Mouse (Mus musculus) midbrain, embryonic 12.5 days (tissue): ENCODE data around the gene Ifngr2. TPM values are rescaled to one million over a fixed set of nuclear protein-coding genes. Genes with fewer than 3 reads are reported as not detected.

Source experiments
- ATAC-seq: fragments of 200-750 bp; cut with Nextera tagmentation; 2 replicates; pipeline ENCODE4 v1.8.0; 2017; ENCODE audit warnings: low read depth, moderate TSS enrichment, moderate library complexity; ENCODE audit not compliant: low FRiP score
- H3K27ac ChIP-seq: fragments of 300-500 bp; sonication (generic); replicated peaks from 2 replicates; pipeline ENCODE4 v1.5.1; 2016; ENCODE audit warnings: mild to moderate bottlenecking
- H3K27me3 ChIP-seq: fragments of 300-500 bp; sonication (generic); 2 replicates; pipeline ENCODE4 v1.6.1; 2016; ENCODE audit warnings: mild to moderate bottlenecking
- H3K36me3 ChIP-seq: fragments of 300-500 bp; sonication (generic); 2 replicates; pipeline ENCODE4 v1.6.1; 2016
- H3K4me1 ChIP-seq: fragments of 300-500 bp; sonication (generic); 2 replicates; pipeline ENCODE4 v1.6.1; 2016
- H3K4me2 ChIP-seq: fragments of 300-500 bp; sonication (generic); replicated peaks from 2 replicates; pipeline ENCODE4 v1.6.1; 2016; ENCODE audit warnings: mild to moderate bottlenecking, moderate library complexity
- H3K4me3 ChIP-seq: fragments of 300-500 bp; sonication (generic); 2 replicates; pipeline ENCODE4 v1.5.1; 2016; ENCODE audit warnings: mild to moderate bottlenecking
- H3K9ac ChIP-seq: fragments of 300-500 bp; sonication (generic); replicated peaks from 2 replicates; pipeline ENCODE4 v1.6.1; 2016; ENCODE audit warnings: mild to moderate bottlenecking, moderate library complexity
- H3K9me3 ChIP-seq: fragments of 300-500 bp; sonication (generic); 2 replicates; pipeline ENCODE4 v1.6.1; 2016; ENCODE audit warnings: mild to moderate bottlenecking
- WGBS: fragments of 180-500 bp; shearing (Covaris S2); methylation state at CpG from one replicate; pipeline ENCODE4 v1.1.7; 2016; 5-methylcytosine and 5-hydroxymethylcytosine counted together
- polyA plus RNA-seq: library from polyadenylated mRNA; unstranded; fragments of >200 nt; fragmentation: Nextera tagmentation; extraction: Ambion mirVana; gene quantifications from 2 replicates; pipeline ENCODE4 v1.2.1, GENCODE M21; 2016

Gene Ifngr2
- polyA plus RNA-seq, 1 experiment from 2014 or later: 43.4 TPM

- Histone ChIP-seq H3K9me3 (no peaks in the 10 kb centered on the region), H3K27ac (no peak overlapping the region), H3K4me2 (no peak overlapping the region), H3K4me3 (no peak overlapping the region), H3K4me1 (peaks cover 18% of the 10 kb centered on the region), H3K36me3 (0 out of 2 replicates have a peak, but pooled peaks cover 13% of the 10 kb centered on the region), H3K27me3 (peaks cover 7% of the 10 kb centered on the region; the same call in 1 of the 2 replicates), H3K9ac (no peak overlapping the region)
- ATAC-seq: no peak
- 74% methylated on average over 12 of the region's 12 CpGs for WGBS
These were observed 6.8 kb downstream of the Ifngr2 start for GRCm38 (mm10) chr16:91553625-91554024.

- no peak overlapping the region for H3K27ac ChIP-seq
- 88% methylated on average over 8 of the region's 8 CpGs for WGBS
- no peaks in the 10 kb centered on the region for H3K27me3 ChIP-seq
- H3K4me2 ChIP-seq: no peak overlapping the region
- peaks cover 20% of the 10 kb centered on the region; the same call in 1 of the 2 replicates for H3K36me3 ChIP-seq
- H3K4me3 ChIP-seq: no peak overlapping the region
- H3K4me1 ChIP-seq: peaks cover 7% of the 10 kb centered on the region; the same call in 1 of the 2 replicates
- no peak for ATAC-seq
- H3K9ac ChIP-seq: no peak overlapping the region
- no peaks in the 10 kb centered on the region for H3K9me3 ChIP-seq
These were observed 8.2 kb downstream of the Ifngr2 start for GRCm38 (mm10) chr16:91555017-91555605.

- Histone ChIP-seq H3K27me3 (no peaks in the 10 kb centered on the region), H3K4me2 (no peak overlapping the region), H3K9me3 (no peaks in the 10 kb centered on the region), H3K36me3 (peaks cover 22% of the 10 kb centered on the region; the same call in 1 of the 2 replicates), H3K4me3 (no peak overlapping the region), H3K27ac (no peak overlapping the region), H3K4me1 (peaks cover 3% of the 10 kb centered on the region; the same call in 1 of the 2 replicates), H3K9ac (no peak overlapping the region)
- WGBS: 83% methylated on average over 15 of the region's 15 CpGs
- ATAC-seq: no peak
These were observed 9.8 kb downstream of the Ifngr2 start for GRCm38 (mm10) chr16:91556659-91557058.

GRCm38 (mm10) chr16:91557214-91557613 is 10.3 kb downstream of the Ifngr2 start:
- peaks cover 25% of the 10 kb centered on the region; the same call in 1 of the 2 replicates for H3K36me3 ChIP-seq
- no peak overlapping the region for H3K4me3 ChIP-seq
- WGBS: 86% methylated on average over 7 of the region's 7 CpGs
- H3K4me1 ChIP-seq: peaks cover 4% of the 10 kb centered on the region; the same call in 1 of the 2 replicates
- no peak overlapping the region for H3K4me2 ChIP-seq
- no peaks in the 10 kb centered on the region for H3K9me3 ChIP-seq
- ATAC-seq: no peak
- no peak overlapping the region for H3K27ac ChIP-seq
- no peaks in the 10 kb centered on the region for H3K27me3 ChIP-seq
- no peak overlapping the region for H3K9ac ChIP-seq

- H3K27ac ChIP-seq: no peak overlapping the region
- no peak overlapping the region for H3K4me2 ChIP-seq
- 95% methylated on average over 15 of the region's 15 CpGs for WGBS
- H3K9me3 ChIP-seq: no peaks in the 10 kb centered on the region
- no peak for ATAC-seq
- H3K9ac ChIP-seq: no peak overlapping the region
- no peaks in the 10 kb centered on the region for H3K27me3 ChIP-seq
- peaks cover 25% of the 10 kb centered on the region; the same call in 1 of the 2 replicates for H3K36me3 ChIP-seq
- peaks cover 4% of the 10 kb centered on the region; the same call in 1 of the 2 replicates for H3K4me1 ChIP-seq
- H3K4me3 ChIP-seq: no peak overlapping the region
These were observed 10.8 kb downstream of the Ifngr2 start for GRCm38 (mm10) chr16:91557693-91558092.

GRCm38 (mm10) chr16:91561099-91561498 is 14.2 kb downstream of the Ifngr2 start:
- 54% methylated on average over 9 of the region's 9 CpGs for WGBS
- Histone ChIP-seq H3K4me3 (no peak overlapping the region), H3K4me2 (peak overlapping the region; percentile 32; the same call in 1 of the 2 replicates), H3K9ac (no peak overlapping the region), H3K36me3 (peaks cover 27% of the 10 kb centered on the region; the same call in 1 of the 2 replicates), H3K9me3 (no peaks in the 10 kb centered on the region), H3K4me1 (peaks cover 4% of the 10 kb centered on the region; the same call in 1 of the 2 replicates), H3K27me3 (no peaks in the 10 kb centered on the region), H3K27ac (no peak overlapping the region)
- ATAC-seq: no peak

GRCm38 (mm10) chr16:91561541-91562457 is 14.9 kb downstream of the Ifngr2 start:
- WGBS: 71% methylated on average over 38 of the region's 38 CpGs
- no peak overlapping the region for H3K9ac ChIP-seq
- no peaks in the 10 kb centered on the region for H3K9me3 ChIP-seq
- ATAC-seq: no peak
- no peak overlapping the region for H3K27ac ChIP-seq
- peaks cover 4% of the 10 kb centered on the region; the same call in 1 of the 2 replicates for H3K4me1 ChIP-seq
- no peaks in the 10 kb centered on the region for H3K27me3 ChIP-seq
- peak overlapping the region; percentile 32 for H3K4me2 ChIP-seq
- H3K4me3 ChIP-seq: 0 out of 2 replicates have a peak overlapping the region, but pooled peaks have one; percentile 10
- peaks cover 27% of the 10 kb centered on the region; the same call in 1 of the 2 replicates for H3K36me3 ChIP-seq

GRCm38 (mm10) chr16:91564580-91565291 is 17.9 kb downstream of the Ifngr2 start:
- H3K9ac ChIP-seq: no peak overlapping the region
- H3K4me2 ChIP-seq: no peak overlapping the region
- no peak overlapping the region for H3K27ac ChIP-seq
- no peak for ATAC-seq
- no peaks in the 10 kb centered on the region for H3K27me3 ChIP-seq
- H3K9me3 ChIP-seq: no peaks in the 10 kb centered on the region
- no peak overlapping the region for H3K4me3 ChIP-seq
- peaks cover 21% of the 10 kb centered on the region; the same call in 1 of the 2 replicates for H3K36me3 ChIP-seq
- H3K4me1 ChIP-seq: peaks cover 4% of the 10 kb centered on the region; the same call in 1 of the 2 replicates
- 87% methylated on average over 4 of the region's 4 CpGs for WGBS

GRCm38 (mm10) chr16:91565292-91565951 is 18.6 kb downstream of the Ifngr2 start:
- H3K27ac ChIP-seq: no peak overlapping the region
- no peaks in the 10 kb centered on the region for H3K27me3 ChIP-seq
- H3K36me3 ChIP-seq: peaks cover 19% of the 10 kb centered on the region; the same call in 1 of the 2 replicates
- no peak overlapping the region for H3K4me3 ChIP-seq
- no peaks in the 10 kb centered on the region for H3K9me3 ChIP-seq
- 76% methylated on average over 9 of the region's 9 CpGs for WGBS
- no peak overlapping the region for H3K4me2 ChIP-seq
- H3K9ac ChIP-seq: no peak overlapping the region
- no peak for ATAC-seq
- H3K4me1 ChIP-seq: peaks cover 4% of the 10 kb centered on the region; the same call in 1 of the 2 replicates

- Histone ChIP-seq H3K27ac (no peak overlapping the region), H3K36me3 (peaks cover 19% of the 10 kb centered on the region; the same call in 1 of the 2 replicates), H3K4me3 (no peak overlapping the region), H3K9me3 (no peaks in the 10 kb centered on the region), H3K9ac (no peak overlapping the region), H3K27me3 (no peaks in the 10 kb centered on the region), H3K4me1 (peaks cover 4% of the 10 kb centered on the region; the same call in 1 of the 2 replicates), H3K4me2 (no peak overlapping the region)
- WGBS: 91% methylated on average over 7 of the region's 7 CpGs
- ATAC-seq: no peak
These were observed 19.1 kb downstream of the Ifngr2 start for GRCm38 (mm10) chr16:91566002-91566401.

GRCm38 (mm10) chr16:91568960-91569359 is 22.1 kb downstream of the Ifngr2 start:
- no peak overlapping the region for H3K27ac ChIP-seq
- no peaks in the 10 kb centered on the region for H3K4me1 ChIP-seq
- no peak overlapping the region for H3K4me3 ChIP-seq
- ATAC-seq: no peak
- H3K4me2 ChIP-seq: no peak overlapping the region
- H3K36me3 ChIP-seq: peaks cover 6% of the 10 kb centered on the region; the same call in 1 of the 2 replicates
- WGBS: 86% methylated on average over 10 of the region's 10 CpGs
- no peaks in the 10 kb centered on the region for H3K27me3 ChIP-seq
- H3K9ac ChIP-seq: no peak overlapping the region
- no peaks in the 10 kb centered on the region for H3K9me3 ChIP-seq
